Mouse (Mus musculus) layer of hippocampus, postnatal 25 days (tissue): ENCODE measurements around the gene Rasl10b. TPM values are rescaled to one million over a fixed set of nuclear protein-coding genes. Genes with fewer than 3 reads are reported as not detected.

Experiments
- DNase-seq, 2 experiments: peaks; one replicate each; pipeline ENCODE4 v3.0.0; 2022; ENCODE audit warnings: mixed read lengths in 2 of 2, low spot score in 1 of 2; ENCODE audit errors: extremely low spot score in 1 of 2
- total RNA-seq, 2 experiments: library from RNA; stranded (reverse); gene quantifications; 2 replicates each; pipeline ENCODE4 v1.2.3; 2021

The Rasl10b gene
- total RNA-seq, 2 experiments from 2014 or later: 222 to 242 TPM

DNA sequence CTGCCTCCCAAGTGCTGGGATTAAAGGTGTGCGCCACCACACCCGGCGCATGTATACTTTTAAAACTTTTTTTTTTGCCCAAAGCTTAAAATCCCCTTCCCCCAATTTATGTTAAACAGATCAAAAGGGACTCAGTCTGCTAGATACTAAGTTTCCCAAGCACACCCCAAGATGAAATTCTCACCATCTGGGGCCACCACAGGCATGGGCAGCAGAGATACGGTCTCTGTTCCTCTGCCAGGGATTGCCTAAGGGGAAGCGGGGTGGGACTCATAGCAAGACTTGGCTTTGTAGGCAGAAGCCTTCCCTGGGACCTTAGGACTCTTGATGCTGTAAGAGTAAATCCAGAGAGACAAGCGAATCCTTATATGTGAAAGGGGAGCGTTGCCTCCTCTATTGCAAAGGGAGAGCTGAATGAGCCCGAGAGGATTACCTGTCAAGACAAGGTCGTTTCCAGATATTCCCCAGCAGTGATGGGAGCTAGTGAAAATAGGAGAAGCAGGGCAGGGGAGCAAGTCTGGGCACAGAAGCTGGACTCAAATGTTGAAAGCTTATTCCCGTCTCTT is 52.6 kb downstream of the Rasl10b start:
- no peak for DNase-seq

DNA sequence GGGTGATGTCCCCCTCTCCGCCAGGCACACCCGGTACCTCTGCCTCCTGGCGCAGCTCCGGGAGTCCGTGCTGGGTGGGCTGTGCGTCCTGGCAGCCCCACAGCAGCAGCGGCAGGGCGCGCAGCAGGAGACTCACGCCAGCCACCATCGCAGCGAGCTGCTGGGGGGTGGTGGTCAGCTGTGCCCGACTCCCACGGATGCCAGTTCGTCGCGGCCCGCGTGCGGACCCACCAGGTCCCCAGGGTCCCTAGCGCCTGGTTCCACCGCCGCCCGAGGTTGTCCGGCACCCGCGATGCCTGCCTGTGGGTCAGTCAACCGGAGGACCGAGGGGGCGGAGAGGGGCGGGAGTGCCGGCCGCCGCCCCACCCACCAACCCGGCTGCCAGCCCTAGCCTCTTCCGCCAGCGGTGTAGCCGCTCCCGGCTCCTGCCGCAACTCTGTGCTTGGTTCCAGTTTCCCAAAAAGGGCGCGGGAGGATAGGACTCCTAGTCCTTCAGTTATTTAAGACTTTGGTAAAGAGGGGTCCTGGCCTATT is 53.8 kb downstream of the Rasl10b start, which contains the start of gene Mmp28:
TSS of gene Mmp28 (minus strand) at position 361 of the 534 bp plus-strand sequence.
- DNase-seq: peak in 1 of 2 experiments; percentile 6

DNA sequence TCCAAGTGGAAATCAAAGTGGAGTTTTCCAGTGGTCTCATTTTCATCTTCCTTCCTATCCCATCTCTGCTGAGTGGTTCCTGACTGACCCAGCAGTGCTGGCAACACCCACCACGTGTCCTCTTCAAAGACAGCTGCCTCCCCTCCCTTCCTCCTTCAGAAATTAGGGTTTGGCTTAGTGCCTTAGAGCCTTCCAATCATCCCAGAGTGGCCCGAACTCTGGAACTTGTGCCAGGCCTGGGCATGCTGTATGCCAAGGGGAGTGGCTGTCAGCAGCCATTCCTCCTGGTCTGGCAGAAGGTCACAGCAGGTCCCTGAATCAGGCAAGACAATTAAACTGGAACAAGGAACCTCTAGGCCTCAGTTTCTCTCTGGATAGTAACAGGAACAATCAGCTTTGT is 57.0 kb downstream of the Rasl10b start:
- no peak for DNase-seq

DNA sequence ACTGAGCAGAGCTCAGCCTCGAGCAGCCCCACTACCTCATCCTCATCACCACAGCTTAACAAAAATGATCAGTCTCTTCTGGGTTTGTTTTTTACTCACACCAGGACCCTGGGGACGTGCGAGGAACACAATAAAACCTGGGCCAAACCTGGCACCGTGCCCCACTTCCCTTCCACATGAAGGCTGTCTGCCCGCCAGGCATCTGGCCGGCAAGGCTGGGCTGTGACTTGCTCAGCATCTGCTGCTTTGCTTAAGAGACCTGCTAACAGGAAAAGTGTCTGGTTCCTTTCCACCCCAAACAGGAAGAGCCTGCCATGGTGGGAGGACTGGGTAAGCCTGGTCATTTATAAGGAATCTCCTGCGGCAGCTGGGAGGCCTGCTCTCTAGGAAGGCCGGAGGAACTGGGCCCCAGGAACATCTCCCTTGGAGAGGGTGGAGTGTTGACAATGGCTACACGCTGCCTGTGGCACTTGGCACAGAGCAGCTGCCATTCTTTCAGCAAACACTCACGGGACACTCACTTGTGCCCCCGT is 58.2 kb downstream of the Rasl10b start:
- DNase-seq: no peak

DNA sequence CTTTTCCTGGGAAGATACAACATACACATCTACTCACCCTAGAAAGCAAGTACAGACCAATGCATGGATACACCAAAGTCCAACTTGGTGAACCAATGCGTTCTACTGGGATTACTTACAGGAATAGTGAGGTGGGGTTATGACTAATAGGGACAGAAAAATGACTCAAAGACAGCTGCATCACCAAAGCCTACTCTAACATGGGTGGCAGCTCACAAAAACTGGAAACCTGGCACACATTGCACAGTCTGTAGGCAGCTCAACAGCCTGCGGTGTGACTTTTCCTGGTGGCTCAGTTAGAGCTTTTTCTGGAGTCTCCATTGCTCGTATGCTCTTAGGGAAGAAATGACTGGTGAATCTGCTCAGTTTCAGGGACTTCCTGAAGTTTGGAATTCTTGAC is 59.8 kb downstream of the Rasl10b start:
- DNase-seq: no peak

Other genes starting within 250 kb of the Rasl10b start
- gene Slfn4, start 234.0 kb upstream of the Rasl10b start, total RNA-seq: not detected
- under 1 TPM; 0.14 to 0.42 TPM for gene Slfn3, start 217.8 kb upstream of the Rasl10b start, total RNA-seq
- gene Slfn14, start 122.4 kb upstream of the Rasl10b start, total RNA-seq: not detected
- 100 to 1,000 TPM; 370 TPM for gene Ap2b1, start 110.1 kb upstream of the Rasl10b start, total RNA-seq
- gene Pex12, start 106.6 kb upstream of the Rasl10b start, total RNA-seq: 10 to 100 TPM; 11.3 to 18.1 TPM
- under 1 TPM; 0.20 to 0.26 TPM for gene Gas2l2, start 20.3 kb downstream of the Rasl10b start, total RNA-seq
- not detected for gene 1700020L24Rik, start 28.5 kb downstream of the Rasl10b start, total RNA-seq
- gene Mmp28, start 53.9 kb downstream of the Rasl10b start, total RNA-seq: 1 to 10 TPM; 2.8 to 3.4 TPM
- gene Taf15, start 63.9 kb downstream of the Rasl10b start, total RNA-seq: 10 to 100 TPM; 61.7 to 80.3 TPM
- gene Heatr9, start 113.0 kb downstream of the Rasl10b start, total RNA-seq: not detected
- not detected for gene Ccl5, start 121.4 kb downstream of the Rasl10b start, total RNA-seq
- 1 to 10 TPM; 3.9 to 5.1 TPM for gene Ccl9, start 169.5 kb downstream of the Rasl10b start, total RNA-seq
- gene Ccl6, start 183.9 kb downstream of the Rasl10b start, total RNA-seq: 1 to 10 TPM; 1.7 to 2.5 TPM
- not detected for gene Rpl9-ps1, start 236.5 kb downstream of the Rasl10b start, total RNA-seq
- gene Ccl3, start 240.2 kb downstream of the Rasl10b start, total RNA-seq: not detected